Mouse (Mus musculus): Measurements from ENCODE around the gene Angptl6. TPM values are rescaled to one million over a fixed set of nuclear protein-coding genes. Genes with fewer than 3 reads are reported as not detected.

The Angptl6 gene
- polyA plus RNA-seq, 1 experiment: 12.6 TPM

GRCm38 (mm10) chr9:20828127-20828526 is 51.4 kb downstream of the Angptl6 start:
- H3K4me3 ChIP-seq (ENCODE audit: insufficient read depth, low read length): no peak overlapping the region
- TF ChIP-seq POLR2A (IDR thresholded peaks at IDR 0.05; ENCODE audit: extremely low read depth, insufficient read depth, low read length): no peak
- TF ChIP-seq CTCF (IDR thresholded peaks at IDR 0.05; ENCODE audit: extremely low read depth, insufficient read depth, low read length): no peak
- no peak overlapping the region for H3K27ac ChIP-seq (ENCODE audit: insufficient read depth, low read length)
- peaks cover 2% of the 10 kb centered on the region; the same call in 1 of the 2 replicates for H3K4me1 ChIP-seq (ENCODE audit: control insufficient read depth, insufficient read depth, low read length)

GRCm38 (mm10) chr9:20825781-20826180 is 53.7 kb downstream of the Angptl6 start:
- TF ChIP-seq POLR2A (IDR thresholded peaks at IDR 0.05; ENCODE audit: extremely low read depth, insufficient read depth, low read length): no peak
- TF ChIP-seq CTCF (IDR thresholded peaks at IDR 0.05; ENCODE audit: extremely low read depth, insufficient read depth, low read length): no peak
- Histone ChIP-seq H3K4me1 (ENCODE audit: control insufficient read depth, insufficient read depth, low read length) (peaks cover 1% of the 10 kb centered on the region; the same call in 1 of the 2 replicates), H3K27ac (ENCODE audit: insufficient read depth, low read length) (no peak overlapping the region), H3K4me3 (ENCODE audit: insufficient read depth, low read length) (no peak overlapping the region)

Other genes starting within 250 kb of the Angptl6 start
- 569 and 577 TPM in 2 replicates for gene Ubl5, start 236.8 kb downstream of the Angptl6 start, polyA plus RNA-seq (2012; rRNA removed)
- gene Fbxl12, start 235.0 kb downstream of the Angptl6 start, polyA plus RNA-seq (2012; rRNA removed): 26.9 and 30.3 TPM in 2 replicates
- 47.1 and 47.4 TPM in 2 replicates for gene Pin1, start 227.6 kb downstream of the Angptl6 start, polyA plus RNA-seq (2012; rRNA removed)
- 202 and 204 TPM in 2 replicates for gene Olfm2, start 133.4 kb downstream of the Angptl6 start, polyA plus RNA-seq (2012; rRNA removed)
- gene Col5a3, start 64.7 kb downstream of the Angptl6 start, polyA plus RNA-seq (2012; rRNA removed): 1.2 and 1.3 TPM in 2 replicates
- gene Rdh8, start 61.2 kb downstream of the Angptl6 start, polyA plus RNA-seq (2012; rRNA removed): not detected in 2 replicates
- gene A230050P20Rik, start 11.1 kb downstream of the Angptl6 start, polyA plus RNA-seq (2012; rRNA removed): 237 and 256 TPM in 2 replicates
- gene Ppan, start 8.4 kb upstream of the Angptl6 start, polyA plus RNA-seq (2012; rRNA removed): 41.7 and 43.4 TPM in 2 replicates
- gene Eif3g, start 18.9 kb upstream of the Angptl6 start, polyA plus RNA-seq (2012; rRNA removed): 114 and 115 TPM in 2 replicates
- gene Dnmt1, start 80.2 kb upstream of the Angptl6 start, polyA plus RNA-seq (2012; rRNA removed): 31.7 and 31.9 TPM in 2 replicates
- 1.4 and 1.5 TPM in 2 replicates for gene S1pr2, start 97.1 kb upstream of the Angptl6 start, polyA plus RNA-seq (2012; rRNA removed)
- 108 and 109 TPM in 2 replicates for gene Mrpl4, start 123.0 kb upstream of the Angptl6 start, polyA plus RNA-seq (2012; rRNA removed)
- gene Icam1, start 136.3 kb upstream of the Angptl6 start, polyA plus RNA-seq (2012; rRNA removed): 2.8 and 3.6 TPM in 2 replicates
- 1.7 and 2.3 TPM in 2 replicates for gene Icam4, start 149.6 kb upstream of the Angptl6 start, polyA plus RNA-seq (2012; rRNA removed)
- 176 and 200 TPM in 2 replicates for gene Icam5, start 152.3 kb upstream of the Angptl6 start, polyA plus RNA-seq (2012; rRNA removed)
- 1.8 and 2.1 TPM in 2 replicates for gene Zglp1, start 187.4 kb upstream of the Angptl6 start, polyA plus RNA-seq (2012; rRNA removed)
- gene Gm49373, start 193.4 kb upstream of the Angptl6 start, polyA plus RNA-seq (2012; rRNA removed): 2.4 and 2.7 TPM in 2 replicates
- 157 and 160 TPM in 2 replicates for gene Fdx1l, start 193.9 kb upstream of the Angptl6 start, polyA plus RNA-seq (2012; rRNA removed)
- 2.3 and 3.0 TPM in 2 replicates for gene Gm38431, start 212.3 kb upstream of the Angptl6 start, polyA plus RNA-seq (2012; rRNA removed)
- gene Raver1, start 212.3 kb upstream of the Angptl6 start, polyA plus RNA-seq (2012; rRNA removed): 24.3 and 26.1 TPM in 2 replicates